8 mouse cellular contexts compared by ENCODE assay signal in the genomic region with DNA sequence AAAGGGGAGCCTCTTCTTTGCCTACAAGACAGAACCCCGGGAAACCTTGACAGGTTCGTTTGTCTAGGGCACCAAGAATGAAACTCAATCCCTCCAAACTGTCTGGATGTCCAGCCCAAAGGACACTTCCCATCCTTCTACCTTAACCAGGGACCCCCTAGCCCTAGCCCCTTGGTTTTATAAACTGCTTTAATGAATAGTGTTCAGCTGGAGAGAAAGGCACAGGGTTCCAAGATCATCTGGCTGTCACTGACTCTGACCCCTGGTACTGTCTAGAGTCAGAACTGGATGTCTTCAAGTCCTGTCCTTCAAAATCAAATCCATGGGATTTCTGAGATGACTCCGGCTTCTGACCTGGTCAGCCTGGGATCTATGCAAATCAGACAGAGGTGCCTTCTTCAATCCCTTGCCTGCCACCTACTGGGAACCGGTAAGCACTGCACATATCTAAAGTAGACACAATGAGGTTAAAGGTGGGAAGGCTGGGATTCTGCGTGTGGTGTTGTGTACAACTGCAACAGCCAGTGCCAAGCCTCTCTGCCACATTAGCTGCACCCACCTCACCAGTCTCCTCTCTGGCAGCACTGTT. TPM values are rescaled to one million over a fixed set of nuclear protein-coding genes. Genes with fewer than 3 reads are reported as not detected.
DNase-seq lines count a peak whose midpoint lies in the region; ATAC-seq and TF ChIP-seq lines count a peak whose summit lies in the region.

No protein-coding gene starts in this region.

- H3K4me3 ChIP-seq in liver, embryonic 14.5 days (ENCODE audit: insufficient read depth in 1 of 2, low read depth in 2 of 2, low read length in 2 of 2) = no peak overlapping the region
- H3K4me3 ChIP-seq in neural tube, embryonic 13.5 days = no peak overlapping the region

- TF ChIP-seq CTCF in liver, embryonic 14.5 days (IDR thresholded peaks at IDR 0.05; ENCODE audit: low read depth) = peak; percentile 78

- peak; percentile 63 for DNase-seq in CD4-positive helper T cell, adult 2 months (ENCODE audit: low read depth, low spot score)
- DNase-seq in NIH3T3 (ENCODE audit: low read depth) = peak; percentile 82
- DNase-seq in cerebellum, adult 9-10 months = peak; percentile 90
- peak; percentile 71 for DNase-seq in gastrocnemius, adult 18-20 months (ENCODE audit: low spot score)
- DNase-seq in kidney, adult 8-10 months = peak; percentile 67 to 81
- peak in 2 of 3 experiments; percentile 27 to 41 for DNase-seq in liver, embryonic 14.5 days (ENCODE audit: low read depth in 3 of 3, low spot score in 3 of 3)
- peak; percentile 62 for DNase-seq in thymus, postnatal 25 days

- H3K4me1 ChIP-seq in liver, embryonic 14.5 days (replicated peaks; ENCODE audit: control insufficient read depth in 2 of 2, insufficient read depth in 2 of 2, low read length in 1 of 2) = peaks cover 0 to 8% of the 10 kb centered on the region in 2 experiments; a peak in 2 of 4 replicates
- peaks cover 19% of the 10 kb centered on the region for H3K4me1 ChIP-seq in neural tube, embryonic 13.5 days (replicated peaks)

- WGBS in liver, embryonic 14.5 days (ENCODE audit: insufficient replicate concordance) = 25% methylated on average over 5 of the region's 5 CpGs
- 31% methylated on average over 5 of the region's 5 CpGs for WGBS in neural tube, embryonic 13.5 days

- H3K36me3 ChIP-seq in liver, embryonic 14.5 days (replicated peaks; ENCODE audit: control insufficient read depth, insufficient read depth, low read depth) = no peaks in the 10 kb centered on the region
- no peaks in the 10 kb centered on the region for H3K36me3 ChIP-seq in neural tube, embryonic 13.5 days

- no peak for ATAC-seq in liver, embryonic 14.5 days (ENCODE audit: insufficient read depth)
- peak; percentile 59; the same call in 1 of the 2 replicates for ATAC-seq in neural tube, embryonic 13.5 days (ENCODE audit: low read depth)

- no peaks in the 10 kb centered on the region for H3K27me3 ChIP-seq in liver, embryonic 14.5 days (ENCODE audit: control insufficient read depth, insufficient read depth, low read length)
- H3K27me3 ChIP-seq in neural tube, embryonic 13.5 days = 0 out of 2 replicates have a peak, but pooled peaks cover 3% of the 10 kb centered on the region

- no peak for TF ChIP-seq EP300 in liver, embryonic 14.5 days (IDR thresholded peaks at IDR 0.05; ENCODE audit: low read depth)

- H3K4me2 ChIP-seq in liver, embryonic 14.5 days (ENCODE audit: low read depth) = no peak overlapping the region
- H3K4me2 ChIP-seq in neural tube, embryonic 13.5 days = no peak overlapping the region

- H3K9ac ChIP-seq in liver, embryonic 14.5 days (replicated peaks) = no peak overlapping the region
- no peak overlapping the region for H3K9ac ChIP-seq in neural tube, embryonic 13.5 days

- no peak overlapping the region for H3K27ac ChIP-seq in liver, embryonic 14.5 days
- H3K27ac ChIP-seq in neural tube, embryonic 13.5 days (replicated peaks) = no peak overlapping the region

- H3K9me3 ChIP-seq in liver, embryonic 14.5 days (ENCODE audit: control insufficient read depth, low read length) = no peaks in the 10 kb centered on the region
- H3K9me3 ChIP-seq in neural tube, embryonic 13.5 days = no peaks in the 10 kb centered on the region

RNA-seq across cellular contexts. Expression of gene Aipl1, which starts 13.0 kb away (rescaled TPM):
- total RNA-seq in gastrocnemius, adult 18-20 months (2021) = not detected
- 0.11 TPM in 2 replicates for polyA plus RNA-seq in liver, embryonic 14.5 days (2012; rRNA removed)
- polyA plus RNA-seq in liver, embryonic 14.5 days (2014; fragmentation: Nextera tagmentation; extraction: Ambion mirVana) = 0.11 and 0.14 TPM in 2 replicates
- polyA plus RNA-seq in neural tube, embryonic 13.5 days (2015; fragmentation: Nextera tagmentation; extraction: Ambion mirVana) = 0.32 and 0.39 TPM in 2 replicates

RNA-seq across cellular contexts. Expression of gene Pimreg, which starts 17.5 kb away (rescaled TPM):
- total RNA-seq in gastrocnemius, adult 18-20 months (2021) = not detected
- 12.1 and 13.0 TPM in 2 replicates for polyA plus RNA-seq in liver, embryonic 14.5 days (2012; rRNA removed)
- 18.5 and 21.4 TPM in 2 replicates for polyA plus RNA-seq in liver, embryonic 14.5 days (2014; fragmentation: Nextera tagmentation; extraction: Ambion mirVana)
- polyA plus RNA-seq in neural tube, embryonic 13.5 days (2015; fragmentation: Nextera tagmentation; extraction: Ambion mirVana) = 31.2 and 37.8 TPM in 2 replicates

Comparison
In these comparisons a context has a peak if more than half of its experiments do, and no peak if none do; other contexts are left out.
1. DNase-seq: peak in every context shown above with its lines; median percentile 90 in cerebellum, adult 9-10 months; 82 in NIH3T3; 74 in kidney, adult 8-10 months; 71 in gastrocnemius, adult 18-20 months; 63 in CD4-positive helper T cell, adult 2 months; 62 in thymus, postnatal 25 days; 34 in liver, embryonic 14.5 days.